Mouse (Mus musculus): ENCODE data around the gene D630045J12Rik.

GRCm38 (mm10) chr6:38108449-38108848 lies 145.4 kb downstream of the D630045J12Rik start:
- TF ChIP-seq MAX (IDR thresholded peaks at IDR 0.05) = no peak
- TF ChIP-seq CTCF (IDR thresholded peaks at IDR 0.05; ENCODE audit: control insufficient read depth, insufficient read depth, insufficient read length) = no peak
- no peak for TF ChIP-seq CEBPB (IDR thresholded peaks at IDR 0.05; ENCODE audit: low read depth)
- no peak for TF ChIP-seq MYOG (IDR thresholded peaks at IDR 0.05; ENCODE audit: control insufficient read depth, extremely low read depth, insufficient read length)
- no peak for TF ChIP-seq FOSL1 (IDR thresholded peaks at IDR 0.05; ENCODE audit: insufficient read depth, low read length, poor library complexity, severe bottlenecking)
